Mouse (Mus musculus) cortical plate, adult 2 months (tissue): ENCODE measurements around the gene Tmeff2. TPM values are rescaled to one million over a fixed set of nuclear protein-coding genes. Genes with fewer than 3 reads are reported as not detected.

ENCODE experiments used
- H3K27ac ChIP-seq: fragments of 200-500 bp; 2 replicates; pipeline ENCODE4 v1.5.1; 2012; ENCODE audit warnings: low read length, control low read depth, inconsistent platforms; ENCODE audit not compliant: insufficient read depth
- H3K4me1 ChIP-seq: fragments of 200-500 bp; 2 replicates; pipeline ENCODE4 v1.6.1; 2011; ENCODE audit warnings: low read length; ENCODE audit not compliant: control insufficient read depth, insufficient read depth
- H3K4me3 ChIP-seq: fragments of 200-500 bp; 2 replicates; pipeline ENCODE4 v1.5.1; 2011; ENCODE audit warnings: mild to moderate bottlenecking, low read length, control low read depth; ENCODE audit not compliant: insufficient read depth
- CTCF ChIP-seq: fragments of 200-500 bp; IDR thresholded peaks from 2 replicates; pipeline ENCODE4 v1.5.1; 2011; ENCODE audit warnings: mild to moderate bottlenecking, control low read depth, low read length; ENCODE audit not compliant: insufficient read depth; ENCODE audit errors: extremely low read depth
- POLR2A ChIP-seq: fragments of 200-500 bp; IDR thresholded peaks from 2 replicates; pipeline ENCODE4 v1.6.1; 2011; ENCODE audit warnings: mild to moderate bottlenecking, low read length, control low read depth; ENCODE audit not compliant: insufficient read depth; ENCODE audit errors: extremely low read depth
- polyA plus RNA-seq: library from polyadenylated mRNA; depleted of rRNA; stranded (reverse); fragments of >200 nt; gene quantifications from 2 replicates; pipeline ENCODE4 v1.2.3, GENCODE M21; 2012

Gene Tmeff2
- polyA plus RNA-seq, 1 experiment, result 63.0 TPM

- Histone ChIP-seq H3K4me3 (no peak overlapping the region), H3K4me1 (peaks cover 5% of the 10 kb centered on the region; the same call in 1 of the 2 replicates), H3K27ac (no peak overlapping the region)
- TF ChIP-seq POLR2A (no peak), CTCF (no peak)
Measured at GRCm38 (mm10) chr1:51064549-51064948, 164.1 kb downstream of the Tmeff2 start.

GRCm38 (mm10) chr1:51065652-51066051, 165.2 kb downstream of the Tmeff2 start:
- Histone ChIP-seq H3K4me1 (peaks cover 5% of the 10 kb centered on the region; the same call in 1 of the 2 replicates), H3K27ac (no peak overlapping the region), H3K4me3 (no peak overlapping the region)
- TF ChIP-seq POLR2A (no peak), CTCF (no peak)

- TF ChIP-seq CTCF (no peak), POLR2A (no peak)
- peaks cover 5% of the 10 kb centered on the region; the same call in 1 of the 2 replicates for H3K4me1 ChIP-seq
- H3K27ac ChIP-seq, result no peak overlapping the region
- no peak overlapping the region for H3K4me3 ChIP-seq
Measured at GRCm38 (mm10) chr1:51068814-51069213, 168.4 kb downstream of the Tmeff2 start.

GRCm38 (mm10) chr1:51069288-51069687, 168.8 kb downstream of the Tmeff2 start:
- Histone ChIP-seq H3K4me3 (no peak overlapping the region), H3K27ac (no peak overlapping the region), H3K4me1 (peaks cover 5% of the 10 kb centered on the region; the same call in 1 of the 2 replicates)
- TF ChIP-seq CTCF (no peak), POLR2A (no peak)

GRCm38 (mm10) chr1:51074076-51074475, 173.6 kb downstream of the Tmeff2 start:
- Histone ChIP-seq H3K27ac (no peak overlapping the region), H3K4me3 (no peak overlapping the region), H3K4me1 (peaks cover 2% of the 10 kb centered on the region; the same call in 1 of the 2 replicates)
- TF ChIP-seq POLR2A (no peak), CTCF (no peak)

GRCm38 (mm10) chr1:51075785-51076771, 175.6 kb downstream of the Tmeff2 start:
- peaks cover 2% of the 10 kb centered on the region; the same call in 1 of the 2 replicates for H3K4me1 ChIP-seq
- no peak overlapping the region for H3K4me3 ChIP-seq
- no peak overlapping the region for H3K27ac ChIP-seq
- TF ChIP-seq POLR2A (no peak), CTCF (no peak)

GRCm38 (mm10) chr1:51088921-51089320, 188.5 kb downstream of the Tmeff2 start:
- H3K4me1 ChIP-seq, result no peaks in the 10 kb centered on the region; the same call in 1 of the 2 replicates
- no peak overlapping the region for H3K27ac ChIP-seq
- H3K4me3 ChIP-seq, result no peak overlapping the region
- TF ChIP-seq POLR2A (no peak), CTCF (no peak)

- no peak overlapping the region for H3K4me3 ChIP-seq
- H3K4me1 ChIP-seq, result no peaks in the 10 kb centered on the region; the same call in 1 of the 2 replicates
- no peak for TF ChIP-seq CTCF
- no peak for TF ChIP-seq POLR2A
- H3K27ac ChIP-seq, result no peak overlapping the region; the same call in 1 of the 2 replicates
Measured at GRCm38 (mm10) chr1:51089803-51090202, 189.4 kb downstream of the Tmeff2 start.

GRCm38 (mm10) chr1:51090212-51090761, 189.8 kb downstream of the Tmeff2 start:
- no peaks in the 10 kb centered on the region; the same call in 1 of the 2 replicates for H3K4me1 ChIP-seq
- H3K27ac ChIP-seq, result no peak overlapping the region
- H3K4me3 ChIP-seq, result no peak overlapping the region
- TF ChIP-seq CTCF, result no peak
- TF ChIP-seq POLR2A, result no peak
